Mouse (Mus musculus) CH12.LX (cell line): ENCODE results near the gene Cep97.

Experiments used
- CHD2 ChIP-seq: IDR thresholded peaks from 2 replicates; pipeline ENCODE4 v1.6.1; 2011; ENCODE audit warnings: low read length, improper control_type of control experiment
- CTCF ChIP-seq, 2 experiments: IDR thresholded peaks in 1 of 2; conservative IDR thresholded peaks in 1 of 2; 2 replicates each; pipeline ENCODE4 v1.5.1; 2011 to 2012; ENCODE audit warnings: low read depth in 2 of 2, low read length in 2 of 2, improper control_type of control experiment in 1 of 2, inconsistent platforms in 1 of 2, mild to moderate bottlenecking in 1 of 2, moderate library complexity in 1 of 2
- E2F4 ChIP-seq: IDR thresholded peaks from 2 replicates; pipeline ENCODE4 v1.6.1; 2011; ENCODE audit warnings: low read depth, low read length, improper control_type of control experiment; ENCODE audit not compliant: insufficient replicate concordance
- EP300 ChIP-seq: IDR thresholded peaks from 2 replicates; pipeline ENCODE4 v1.6.1; 2011; ENCODE audit warnings: low read length, improper control_type of control experiment
- KAT2A ChIP-seq: IDR thresholded peaks from 2 replicates; pipeline ENCODE4 v1.6.1; 2012; ENCODE audit warnings: low read length, improper control_type of control experiment, inconsistent platforms; ENCODE audit not compliant: insufficient replicate concordance
- MAX ChIP-seq: IDR thresholded peaks from 2 replicates; pipeline ENCODE4 v1.6.1; 2011; ENCODE audit warnings: low read length, improper control_type of control experiment
- NELFE ChIP-seq: IDR thresholded peaks from 2 replicates; pipeline ENCODE4 v1.6.1; 2011; ENCODE audit warnings: low read depth, low read length, improper control_type of control experiment
- POLR2A ChIP-seq: IDR thresholded peaks from 2 replicates; pipeline ENCODE4 v1.6.1; 2011; ENCODE audit warnings: low read depth, mild to moderate bottlenecking, improper control_type of control experiment, low read length
- POLR2AphosphoS2 ChIP-seq: IDR thresholded peaks from 2 replicates; pipeline ENCODE4 v1.6.1; 2011; ENCODE audit warnings: low read depth, low read length, improper control_type of control experiment
- TBP ChIP-seq: conservative IDR thresholded peaks from 2 replicates; pipeline ENCODE4 v1.6.1; 2011; ENCODE audit warnings: low read depth, low read length, improper control_type of control experiment
- TCF12 ChIP-seq: IDR thresholded peaks from 2 replicates; pipeline ENCODE4 v1.6.1; 2014; ENCODE audit warnings: low read depth, mild to moderate bottlenecking, inconsistent platforms, low read length, improper control_type of control experiment
- USF1 ChIP-seq: IDR thresholded peaks from 2 replicates; pipeline ENCODE4 v1.6.1; 2014; ENCODE audit warnings: low read depth, mild to moderate bottlenecking, inconsistent platforms, low read length, improper control_type of control experiment

DNA sequence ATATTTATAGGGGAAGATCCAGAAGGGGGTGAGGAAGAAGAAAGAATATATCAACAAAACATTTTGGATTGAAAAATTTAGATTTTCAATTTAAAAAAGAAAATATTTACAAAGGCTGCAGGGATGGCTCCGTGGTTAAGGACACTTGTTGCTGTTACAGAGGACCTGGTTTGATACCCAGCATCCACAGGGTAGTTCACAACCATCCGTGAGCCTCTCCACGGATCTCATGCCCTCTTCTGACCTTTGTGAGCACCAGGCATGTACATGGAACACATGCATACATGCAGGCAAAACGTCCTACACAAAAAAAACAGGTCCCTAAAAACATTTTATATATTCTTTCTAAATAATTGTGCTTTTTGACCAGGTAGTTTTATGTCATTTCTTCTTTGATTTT lies 70.8 kb downstream of the Cep97 start:
- TF ChIP-seq TCF12 (no peak), USF1 (no peak), CTCF (conservative IDR thresholded peaks at IDR 0.05 in 1 of 2, IDR thresholded peaks at IDR 0.05 in 1 of 2; ENCODE audit: low read depth in 2 of 2, low read length in 2 of 2) (no peak), KAT2A (no peak), MAX (no peak), POLR2AphosphoS2 (no peak), EP300 (no peak), TBP (no peak), CHD2 (no peak), POLR2A (no peak), NELFE (no peak), E2F4 (no peak)
